Mouse (Mus musculus) skeletal muscle tissue, postnatal 0 days (tissue): ENCODE data around the gene Rala. TPM values are rescaled to one million over a fixed set of nuclear protein-coding genes. Genes with fewer than 3 reads are reported as not detected.

Experiments used
- polyA plus RNA-seq: library from polyadenylated mRNA; unstranded; fragments of >200 nt; fragmentation: Nextera tagmentation; extraction: Ambion mirVana; gene quantifications from 2 replicates; pipeline ENCODE4 v1.2.1, GENCODE M21; 2015

Gene Rala
- 61.3 and 66.6 TPM in 2 replicates for polyA plus RNA-seq

DNA sequence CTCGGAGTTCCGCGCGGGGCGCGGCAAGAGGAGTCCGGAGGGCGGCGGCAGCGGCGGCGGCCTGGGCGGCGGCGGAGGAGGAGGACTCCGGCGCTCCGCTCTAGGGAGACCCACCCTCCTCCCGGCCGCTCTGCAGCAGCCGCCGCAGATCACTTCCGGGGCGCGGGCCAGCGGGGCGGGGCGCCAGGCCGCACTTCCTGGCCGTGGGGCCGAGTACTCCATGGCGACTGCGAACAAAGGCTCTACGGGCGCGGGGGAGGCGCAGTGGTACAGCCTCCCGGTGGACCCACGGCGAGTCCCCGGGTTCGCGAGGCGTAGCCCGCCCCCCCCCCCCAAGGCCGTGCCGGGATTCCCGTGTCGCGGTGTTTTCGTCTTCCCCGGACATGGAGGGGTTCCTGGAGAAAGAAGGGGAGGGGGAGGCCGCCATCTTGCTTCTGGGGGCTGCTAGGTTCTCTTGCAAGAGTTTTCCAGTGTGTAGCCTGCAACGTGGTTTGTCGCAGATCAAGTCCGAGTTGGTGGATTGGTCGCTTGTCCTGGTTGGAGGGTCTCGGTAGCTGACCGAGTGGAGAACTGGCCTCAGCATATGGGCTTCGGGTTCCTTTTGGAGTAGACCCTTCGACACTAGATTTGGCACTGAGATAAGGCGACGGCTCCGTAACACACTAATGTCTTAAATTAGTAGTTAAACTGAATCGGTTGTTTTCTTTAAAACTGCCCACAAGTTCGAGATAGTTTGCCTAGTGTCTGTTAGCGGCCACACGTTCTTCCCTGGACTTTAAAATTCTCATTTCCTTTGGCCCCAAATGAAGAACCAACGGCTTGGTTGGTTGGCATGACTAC is at the start of gene Rala:
TSS of gene Rala (minus strand) at position 162 of the 840 bp plus-strand sequence.

GRCm38 (mm10) chr13:17992697-17993514 is 48.9 kb upstream of the Rala start, which contains the start of gene Yae1d1:
Gene Yae1d1, minus strand, starts transcription at chr13:17993349.

Other genes with a start within 250 kb of the Rala start
- 20.9 and 21.3 TPM in 2 replicates for gene Mplkip, start 249.0 kb downstream of the Rala start, polyA plus RNA-seq
- gene Sugct, start 248.7 kb downstream of the Rala start, polyA plus RNA-seq: 4.8 and 5.8 TPM in 2 replicates
- 6.6 and 7.9 TPM in 2 replicates for gene Cdk13, start 139.1 kb downstream of the Rala start, polyA plus RNA-seq
- gene Yae1d1, start 49.1 kb upstream of the Rala start, polyA plus RNA-seq: 40.9 and 42.3 TPM in 2 replicates